Mouse (Mus musculus): Measurements from ENCODE around the gene H2-M10.6.

- TF ChIP-seq CTCF (IDR thresholded peaks at IDR 0.05; ENCODE audit: control insufficient read depth, insufficient read depth, insufficient replicate concordance, low read depth, low read length): no peak
- no peak for TF ChIP-seq POLR2A (IDR thresholded peaks at IDR 0.05; ENCODE audit: control insufficient read depth, low read depth, low read length)
Observed at GRCm38 (mm10) chr17:36848911-36849310, 36.9 kb downstream of the H2-M10.6 start.

All from testis, adult 2 months (tissue).